Mouse (Mus musculus) heart, postnatal 0 days (tissue): ENCODE results near the gene Gm49337.

Experiments
- CTCF ChIP-seq: IDR thresholded peaks from 2 replicates; pipeline ENCODE4 v1.5.1; 2016; ENCODE audit warnings: antibody characterized with exemption, control low read depth, low read depth
- EP300 ChIP-seq: IDR thresholded peaks from 2 replicates; pipeline ENCODE4 v1.6.1; 2016; ENCODE audit warnings: antibody characterized with exemption, low read depth

GRCm38 (mm10) chr4:116173752-116174151 lies 568 bp downstream of the Gm49337 start:
- TF ChIP-seq CTCF (no peak), EP300 (no peak)
